Mouse (Mus musculus) MEL (cell line): ENCODE data around the gene Xylb. TPM values are rescaled to one million over a fixed set of nuclear protein-coding genes. Genes with fewer than 3 reads are reported as not detected.

Source experiments
- DNase-seq: peaks from one replicate; pipeline ENCODE4 v3.0.0; 2011; ENCODE audit warnings: low read depth, low spot score
- H3K27ac ChIP-seq: 2 replicates; pipeline ENCODE4 v1.5.1; 2012; ENCODE audit warnings: low read depth, mild to moderate bottlenecking, control low read depth, low read length, moderate library complexity; ENCODE audit not compliant: control insufficient read depth
- H3K27me3 ChIP-seq, 2 experiments: fragments of 150-350 bp in 1 of 2; sonication (generic) in 1 of 2; 2 replicates each; pipeline ENCODE4 v1.6.1; 2012; ENCODE audit warnings: low read length in 2 of 2, mild to moderate bottlenecking in 2 of 2, improper control_type of control experiment in 1 of 2, moderate library complexity in 1 of 2; ENCODE audit not compliant: insufficient read depth in 2 of 2, control insufficient read depth in 1 of 2
- H3K36me3 ChIP-seq, 2 experiments: 2 replicates each; pipeline ENCODE4 v1.6.1; 2012 to 2014; ENCODE audit warnings: low read length in 2 of 2, improper control_type of control experiment in 1 of 2, inconsistent platforms in 1 of 2, mild to moderate bottlenecking in 1 of 2; ENCODE audit not compliant: insufficient read depth in 2 of 2, control insufficient read depth in 1 of 2
- H3K4me1 ChIP-seq, 2 experiments: fragments of 150-350 bp in 1 of 2; sonication (generic) in 1 of 2; 2 replicates each; pipeline ENCODE4 v1.6.1; 2012; ENCODE audit warnings: low read length in 2 of 2, improper control_type of control experiment in 1 of 2, mild to moderate bottlenecking in 1 of 2; ENCODE audit not compliant: insufficient read depth in 2 of 2, control insufficient read depth in 1 of 2
- H3K4me3 ChIP-seq, 2 experiments: fragments of 150-350 bp in 1 of 2; sonication (generic) in 1 of 2; 2 replicates each; pipeline ENCODE4 v1.5.1; 2012; ENCODE audit warnings: low read depth in 2 of 2, low read length in 2 of 2, mild to moderate bottlenecking in 2 of 2, moderate library complexity in 2 of 2, control low read depth in 1 of 2, improper control_type of control experiment in 1 of 2; ENCODE audit not compliant: control insufficient read depth in 1 of 2, insufficient read depth in 1 of 2
- H3K79me2 ChIP-seq: 2 replicates; pipeline ENCODE4 v1.6.1; 2012; ENCODE audit warnings: mild to moderate bottlenecking, low read length, moderate library complexity; ENCODE audit not compliant: control insufficient read depth, poor library complexity, insufficient read depth
- H3K9ac ChIP-seq: 2 replicates; pipeline ENCODE4 v1.6.1; 2012; ENCODE audit warnings: low read depth, mild to moderate bottlenecking, control low read depth, low read length, moderate library complexity; ENCODE audit not compliant: control insufficient read depth, poor library complexity, severe bottlenecking
- H3K9me3 ChIP-seq: fragments of 150-350 bp; sonication (generic); replicated peaks from 2 replicates; pipeline ENCODE4 v1.6.1; 2012; ENCODE audit warnings: mild to moderate bottlenecking, low read length, improper control_type of control experiment, moderate library complexity; ENCODE audit not compliant: insufficient read depth
- BHLHE40 ChIP-seq: IDR thresholded peaks from 2 replicates; pipeline ENCODE4 v1.6.1; 2012; ENCODE audit warnings: low read depth, mild to moderate bottlenecking, inconsistent platforms, low read length, improper control_type of control experiment, borderline replicate concordance
- CTCF ChIP-seq, 3 experiments: IDR thresholded peaks in 2 of 3; conservative IDR thresholded peaks in 1 of 3; 2 replicates each; pipeline ENCODE4 v1.5.1; 2011 to 2012; ENCODE audit warnings: low read length in 3 of 3, low read depth in 2 of 3, mild to moderate bottlenecking in 2 of 3, improper control_type of control experiment in 1 of 3, inconsistent platforms in 1 of 3, mixed read lengths in 1 of 3, moderate library complexity in 1 of 3; ENCODE audit not compliant: control insufficient read depth in 1 of 3, insufficient read depth in 1 of 3, poor library complexity in 1 of 3, severe bottlenecking in 1 of 3
- E2F4 ChIP-seq: IDR thresholded peaks from 2 replicates; pipeline ENCODE4 v1.6.1; 2011; ENCODE audit warnings: low read depth, low read length, improper control_type of control experiment, borderline replicate concordance
- ETS1 ChIP-seq: IDR thresholded peaks from 2 replicates; pipeline ENCODE4 v1.6.1; 2012; ENCODE audit warnings: low read depth, mild to moderate bottlenecking, inconsistent platforms, low read length, improper control_type of control experiment, moderate library complexity
- GABPA ChIP-seq: IDR thresholded peaks from 2 replicates; pipeline ENCODE4 v1.6.1; 2012; ENCODE audit warnings: low read depth, mild to moderate bottlenecking, inconsistent platforms, low read length, improper control_type of control experiment, moderate library complexity
- GATA1 ChIP-seq: IDR thresholded peaks from 2 replicates; pipeline ENCODE4 v1.6.1; 2011; ENCODE audit warnings: low read depth, low read length, improper control_type of control experiment
- JUND ChIP-seq: IDR thresholded peaks from 2 replicates; pipeline ENCODE4 v1.6.1; 2011; ENCODE audit warnings: low read depth, mild to moderate bottlenecking, improper control_type of control experiment, low read length
- MAFK ChIP-seq: IDR thresholded peaks from 2 replicates; pipeline ENCODE4 v1.6.1; 2011; ENCODE audit warnings: low read depth, mild to moderate bottlenecking, low read length, improper control_type of control experiment, borderline replicate concordance
- MEF2A ChIP-seq: IDR thresholded peaks from 2 replicates; pipeline ENCODE4 v1.6.1; 2014; ENCODE audit warnings: low read depth, mild to moderate bottlenecking, inconsistent platforms, low read length, improper control_type of control experiment; ENCODE audit not compliant: poor library complexity, insufficient replicate concordance, severe bottlenecking; ENCODE audit errors: extremely low read depth
- MYB ChIP-seq: IDR thresholded peaks from 2 replicates; pipeline ENCODE4 v1.6.1; 2011; ENCODE audit warnings: mild to moderate bottlenecking, low read depth, low read length, improper control_type of control experiment
- MYC ChIP-seq: IDR thresholded peaks from 2 replicates; pipeline ENCODE4 v1.6.1; 2011; ENCODE audit warnings: low read depth, mild to moderate bottlenecking, low read length, improper control_type of control experiment, moderate library complexity
- NRF1 ChIP-seq: IDR thresholded peaks from 2 replicates; pipeline ENCODE4 v1.6.1; 2014; ENCODE audit warnings: low read depth, mild to moderate bottlenecking, inconsistent platforms, low read length, improper control_type of control experiment, moderate library complexity; ENCODE audit not compliant: poor library complexity, insufficient read depth, severe bottlenecking
- POLR2A ChIP-seq, 2 experiments: IDR thresholded peaks; 2 replicates each; pipeline ENCODE4 v1.6.1; 2011 to 2012; ENCODE audit warnings: low read length in 2 of 2, mild to moderate bottlenecking in 2 of 2, control low read depth in 1 of 2, improper control_type of control experiment in 1 of 2, low read depth in 1 of 2, moderate library complexity in 1 of 2; ENCODE audit not compliant: control insufficient read depth in 1 of 2, insufficient read depth in 1 of 2, poor library complexity in 1 of 2
- POLR2AphosphoS5 ChIP-seq: IDR thresholded peaks from 2 replicates; pipeline ENCODE4 v1.6.1; 2012; ENCODE audit warnings: low read depth, borderline replicate concordance, mild to moderate bottlenecking, inconsistent platforms, low read length, moderate library complexity, mixed read lengths
- SMC3 ChIP-seq: IDR thresholded peaks from 2 replicates; pipeline ENCODE4 v1.6.1; 2011; ENCODE audit warnings: low read depth, low read length, improper control_type of control experiment
- TAL1 ChIP-seq: IDR thresholded peaks from 2 replicates; pipeline ENCODE4 v1.6.1; 2012; ENCODE audit warnings: mild to moderate bottlenecking, inconsistent platforms, low read length, moderate library complexity, mixed read lengths
- TBP ChIP-seq: IDR thresholded peaks from 2 replicates; pipeline ENCODE4 v1.8.0; 2011; ENCODE audit warnings: low read depth, low read length, improper control_type of control experiment
- TCF12 ChIP-seq: IDR thresholded peaks from 2 replicates; pipeline ENCODE4 v1.6.1; 2014; ENCODE audit warnings: low read depth, mild to moderate bottlenecking, inconsistent platforms, low read length, improper control_type of control experiment, moderate library complexity
- USF1 ChIP-seq: IDR thresholded peaks from 2 replicates; pipeline ENCODE4 v1.6.1; 2014; ENCODE audit warnings: low read depth, mild to moderate bottlenecking, inconsistent platforms, low read length, improper control_type of control experiment, moderate library complexity
- USF2 ChIP-seq, 2 experiments: IDR thresholded peaks; 2 replicates each; pipeline ENCODE4 v1.6.1; 2011 to 2012; ENCODE audit warnings: improper control_type of control experiment in 2 of 2, low read length in 2 of 2, borderline replicate concordance in 1 of 2, inconsistent platforms in 1 of 2, low read depth in 1 of 2, mild to moderate bottlenecking in 1 of 2; ENCODE audit not compliant: insufficient read depth in 1 of 2
- ZNF384 ChIP-seq: IDR thresholded peaks from 2 replicates; pipeline ENCODE4 v1.6.1; 2012; ENCODE audit warnings: low read depth, mild to moderate bottlenecking, inconsistent platforms, low read length, improper control_type of control experiment
- polyA plus RNA-seq, 2 experiments: library from polyadenylated mRNA; stranded (reverse) in 1 of 2; unstranded in 1 of 2; fragments of >175 nt in 1 of 2; fragments of >200 nt in 1 of 2; gene quantifications; 2 replicates each; pipeline versions ENCODE4 v1.2.1 to v1.2.4; 2012; ENCODE audit warnings: low replicate concordance in 2 of 2, low read depth in 1 of 2; ENCODE audit not compliant: insufficient read length in 2 of 2, insufficient read depth in 1 of 2, missing spikeins in 1 of 2
- total RNA-seq: library from RNA; depleted of rRNA; stranded (reverse); fragments of 300-350 nt; gene quantifications from 2 replicates; pipeline ENCODE4 v1.2.3, GENCODE M21; 2012

Gene Xylb
- total and polyA plus RNA-seq, 3 experiments = 3.8 to 12.9 TPM; not detected in 1

- no peaks in the 10 kb centered on the region for H3K79me2 ChIP-seq
- no peaks in the 10 kb centered on the region for H3K9me3 ChIP-seq
- H3K4me1 ChIP-seq = no peaks in the 10 kb centered on the region
- H3K27me3 ChIP-seq = peaks cover 0 to 1% of the 10 kb centered on the region in 2 experiments; a peak in 1 of 4 replicates
- no peak overlapping the region for H3K27ac ChIP-seq
- DNase-seq = no peak
- no peak for TF ChIP-seq ZNF384
- TF ChIP-seq MAFK = no peak
- no peak for TF ChIP-seq CTCF (IDR thresholded peaks at IDR 0.05 in 2 of 3, conservative IDR thresholded peaks at IDR 0.05 in 1 of 3; ENCODE audit: control insufficient read depth in 1 of 3, insufficient read depth in 1 of 3, low read depth in 2 of 3, low read length in 3 of 3, poor library complexity in 1 of 3, severe bottlenecking in 1 of 3)
- TF ChIP-seq USF1 = no peak
- TF ChIP-seq POLR2AphosphoS5 = no peak
- no peak for TF ChIP-seq TAL1
- no peak for TF ChIP-seq JUND
- TF ChIP-seq, all 39 proteins: peak for 0
- no peak overlapping the region for H3K9ac ChIP-seq
- no peak overlapping the region for H3K4me3 ChIP-seq
- H3K36me3 ChIP-seq = no peaks in the 10 kb centered on the region
Observed at GRCm38 (mm10) chr9:119407884-119408283, 50.7 kb downstream of the Xylb start.

DNA sequence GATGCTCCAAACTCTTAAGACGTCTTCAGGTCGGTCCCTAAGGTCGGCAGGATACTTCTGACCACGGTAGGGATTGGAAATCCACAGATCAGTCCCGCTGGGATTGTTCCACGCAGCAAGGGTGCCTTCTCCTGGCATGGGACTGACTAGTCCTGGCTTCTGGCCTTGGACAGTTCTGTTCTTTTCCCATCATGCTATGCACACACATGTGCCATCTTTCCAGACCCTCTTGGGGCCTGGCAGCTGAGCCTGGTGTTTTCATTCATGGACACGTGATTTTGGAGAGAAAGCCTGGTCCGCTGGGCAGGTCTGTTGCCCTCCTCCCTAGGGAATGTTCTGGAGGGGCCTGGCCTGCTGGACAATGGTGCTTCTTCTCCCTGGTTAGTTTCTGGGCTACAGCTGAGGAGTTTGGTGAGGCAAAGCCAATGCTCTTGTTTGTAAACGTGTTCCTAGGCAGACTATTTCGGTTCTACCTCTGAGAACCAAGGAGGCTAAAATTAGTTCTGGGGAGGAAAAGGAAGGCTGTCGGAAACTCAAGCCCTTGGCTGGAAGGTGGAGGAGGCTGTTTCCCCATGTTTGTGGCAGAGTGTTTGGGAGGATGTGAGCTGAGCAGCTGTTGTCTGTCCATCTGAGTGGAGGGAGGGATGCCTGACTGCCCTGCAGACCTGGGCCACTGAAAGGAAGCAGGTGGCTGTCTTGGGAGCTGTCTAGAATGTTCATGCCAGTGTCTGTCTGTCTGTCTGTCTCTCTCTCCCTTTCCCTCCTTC, 51.9 kb downstream of the Xylb start:
- Histone ChIP-seq H3K4me1 (no peaks in the 10 kb centered on the region), H3K9ac (no peak overlapping the region), H3K79me2 (no peaks in the 10 kb centered on the region), H3K27ac (no peak overlapping the region), H3K36me3 (no peaks in the 10 kb centered on the region), H3K27me3 (no peaks in the 10 kb centered on the region; a peak in 1 of 4 replicates), H3K4me3 (no peak overlapping the region), H3K9me3 (no peaks in the 10 kb centered on the region)
- DNase-seq = no peak
- TF ChIP-seq TAL1 = no peak
- no peak for TF ChIP-seq GABPA

DNA sequence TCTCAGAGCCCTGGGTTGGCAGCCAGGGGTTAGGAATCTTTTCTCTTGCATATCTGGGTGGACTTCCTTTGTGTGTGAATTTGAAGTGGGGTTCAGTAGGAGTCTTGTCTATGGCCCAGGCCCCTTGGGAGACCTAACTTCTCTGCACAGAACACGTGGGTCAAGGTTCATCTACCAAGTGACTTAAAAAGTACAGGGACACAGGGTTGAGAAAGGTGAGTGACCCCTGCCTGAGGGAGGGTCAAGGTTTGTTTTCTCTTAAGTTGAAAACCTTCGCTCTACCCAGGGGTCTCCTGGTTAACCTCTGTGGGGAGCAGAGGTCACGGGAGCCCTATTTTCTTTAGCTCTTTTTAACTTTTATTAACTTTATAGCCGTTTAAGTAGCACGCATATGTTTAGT, 52.7 kb downstream of the Xylb start:
- Histone ChIP-seq H3K79me2 (no peaks in the 10 kb centered on the region), H3K27ac (no peak overlapping the region), H3K9ac (no peak overlapping the region), H3K27me3 (no peaks in the 10 kb centered on the region; a peak in 1 of 4 replicates), H3K4me3 (no peak overlapping the region), H3K4me1 (no peaks in the 10 kb centered on the region), H3K9me3 (no peaks in the 10 kb centered on the region), H3K36me3 (no peaks in the 10 kb centered on the region)
- no peak for TF ChIP-seq GABPA
- TF ChIP-seq NRF1 = no peak
- TF ChIP-seq TCF12 = no peak
- no peak for TF ChIP-seq USF1
- TF ChIP-seq MYB = no peak
- TF ChIP-seq SMC3 = no peak
- TF ChIP-seq MYC = no peak
- TF ChIP-seq JUND = no peak
- TF ChIP-seq POLR2A (IDR thresholded peaks at IDR 0.05; ENCODE audit: control insufficient read depth in 1 of 2, insufficient read depth in 1 of 2, low read depth in 1 of 2, low read length in 2 of 2, poor library complexity in 1 of 2) = no peak
- no peak for TF ChIP-seq TBP
- TF ChIP-seq USF2 (IDR thresholded peaks at IDR 0.05; ENCODE audit: borderline replicate concordance in 1 of 2, insufficient read depth in 1 of 2, low read depth in 1 of 2, low read length in 2 of 2) = no peak
- no peak for TF ChIP-seq MEF2A
- no peak for TF ChIP-seq E2F4
- TF ChIP-seq GATA1 = no peak
- TF ChIP-seq TAL1 = no peak
- TF ChIP-seq POLR2AphosphoS5 = no peak
- no peak for TF ChIP-seq ETS1
- no peak for TF ChIP-seq BHLHE40
- DNase-seq = no peak
